Mouse (Mus musculus): ENCODE measurements around the gene Mtmr3.

- no peak for TF ChIP-seq MAFK (IDR thresholded peaks at IDR 0.05; ENCODE audit: insufficient read depth, low read depth, low read length)
- no peak for TF ChIP-seq ZNF384 (IDR thresholded peaks at IDR 0.05; ENCODE audit: low read depth, low read length)
- TF ChIP-seq HCFC1 (IDR thresholded peaks at IDR 0.05; ENCODE audit: borderline replicate concordance, insufficient read depth, low read length) = no peak
- TF ChIP-seq CHD2 (IDR thresholded peaks at IDR 0.05; ENCODE audit: low read depth, low read length) = no peak
Observed at GRCm38 (mm10) chr11:4471734-4472133, 122.9 kb downstream of the Mtmr3 start.

Data from ES-E14 (cell line).